Mouse (Mus musculus): Measurements from ENCODE around the gene Mill2.
A peak's percentile ranks its signal among the peaks of the same experiment; 100 is the strongest.
"Not testable (repeated sequence)": the region's sequence is repeated elsewhere in the genome, so short reads cannot be mapped to it uniquely, and the experiment has no call there.

Mill2 gene

DNA sequence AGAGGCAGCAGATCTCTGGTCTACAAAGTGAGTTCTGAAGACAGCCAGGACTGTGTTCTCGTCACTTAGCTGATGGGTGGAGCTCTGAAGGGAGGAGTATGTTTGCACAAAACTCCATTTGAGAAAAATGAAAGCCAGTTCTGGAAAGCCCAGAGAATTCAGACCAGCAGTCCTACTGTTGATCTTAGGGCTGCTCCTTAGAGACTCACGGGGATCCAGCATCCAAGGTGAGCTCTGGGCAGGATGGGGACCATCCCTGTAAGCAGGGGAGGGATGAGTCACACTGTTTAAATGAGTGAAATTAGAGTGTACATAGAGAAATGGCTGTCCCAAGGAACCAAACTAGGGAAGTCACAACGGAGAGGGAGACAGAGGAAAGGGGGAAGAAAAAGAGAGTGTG, at the start of gene Mill2:
Gene Mill2 (plus strand): TSS at position 102 of the 400 bp plus-strand sequence.
- peak in 1 of 2 experiments; percentile 7 for DNase-seq

DNA sequence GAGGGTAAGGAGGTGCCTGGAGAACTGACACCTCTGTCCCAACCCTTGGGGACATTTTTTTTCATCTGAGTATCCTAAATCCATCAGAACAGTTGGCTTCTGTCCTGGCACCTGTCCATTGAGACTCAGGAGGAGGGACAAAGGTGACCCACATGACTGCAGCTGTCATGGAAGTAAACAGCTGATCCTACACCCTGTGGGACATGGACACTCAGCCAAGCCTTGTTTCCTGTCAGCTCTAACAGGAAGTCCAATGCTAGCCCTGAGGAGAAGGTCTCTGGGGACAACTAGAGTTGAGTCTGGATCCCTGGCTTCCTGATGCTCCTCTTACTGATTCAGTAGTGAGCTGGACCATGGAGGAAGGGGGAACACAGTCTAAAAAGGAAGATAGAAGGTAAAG, 49.1 kb upstream of the Mill2 start:
- DNase-seq, result not testable (repeated sequence)

DNA sequence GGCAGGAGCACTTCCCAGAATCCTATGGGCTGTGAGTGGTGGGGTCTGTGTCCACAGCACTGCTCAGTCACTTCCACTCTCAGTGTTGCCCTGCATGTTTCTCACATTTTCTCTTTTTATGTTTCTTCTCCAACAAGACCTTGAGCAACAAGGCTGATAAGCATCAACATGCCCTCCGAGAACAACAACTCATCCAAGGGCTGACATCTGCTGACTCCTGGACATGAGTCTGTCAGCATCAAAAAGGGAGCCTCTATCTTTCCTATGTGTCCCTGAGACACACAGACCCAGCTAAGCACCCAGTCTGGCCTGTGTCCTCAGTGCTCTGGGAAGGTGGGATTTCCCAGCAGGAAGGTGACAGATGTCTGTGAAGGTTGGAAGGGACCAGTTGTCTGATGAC, 41.3 kb upstream of the Mill2 start, which contains the start of gene Psg19:
Gene Psg19 (minus strand): TSS at position 101 of the 400 bp plus-strand sequence.
- no peak for DNase-seq

DNA sequence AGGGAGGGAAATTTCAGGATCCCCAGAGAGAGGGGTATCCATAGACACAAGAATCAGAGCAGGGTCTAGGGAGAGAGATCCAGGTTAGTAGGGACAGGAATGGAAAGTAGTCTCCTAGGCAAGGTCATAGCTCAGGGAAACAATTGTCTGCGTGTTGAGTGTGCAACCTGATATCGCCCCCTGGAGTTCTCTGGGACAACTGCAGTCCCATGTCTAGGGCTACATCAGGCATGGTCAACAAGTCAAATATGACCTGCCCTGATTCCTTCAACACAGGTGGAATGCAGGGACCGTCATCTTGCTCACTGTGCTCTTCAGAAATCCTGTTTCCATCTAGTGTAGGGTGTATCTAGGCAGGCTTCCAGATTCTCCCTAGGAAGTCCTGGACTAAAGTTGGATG, 40.6 kb upstream of the Mill2 start:
- no peak for DNase-seq

DNA sequence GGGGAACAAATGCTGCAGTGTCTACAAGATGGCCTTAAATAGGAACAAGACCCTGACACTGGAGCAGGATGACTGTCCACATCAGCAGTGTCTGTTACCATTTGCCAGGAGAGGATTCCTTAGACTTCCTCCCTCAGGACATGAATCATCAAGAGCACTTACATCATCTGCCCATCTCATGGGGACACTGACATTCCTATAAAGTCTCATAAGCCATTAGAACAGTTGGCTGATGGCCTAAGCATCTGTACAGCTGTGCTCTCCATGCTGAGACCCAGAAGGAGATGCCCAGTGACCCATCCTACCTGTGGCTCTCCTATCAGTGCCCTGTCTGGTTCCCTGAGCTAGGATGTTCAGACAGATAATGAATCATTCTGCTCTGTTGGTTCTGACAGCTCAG, 36.2 kb upstream of the Mill2 start:
- no peak for DNase-seq

DNA sequence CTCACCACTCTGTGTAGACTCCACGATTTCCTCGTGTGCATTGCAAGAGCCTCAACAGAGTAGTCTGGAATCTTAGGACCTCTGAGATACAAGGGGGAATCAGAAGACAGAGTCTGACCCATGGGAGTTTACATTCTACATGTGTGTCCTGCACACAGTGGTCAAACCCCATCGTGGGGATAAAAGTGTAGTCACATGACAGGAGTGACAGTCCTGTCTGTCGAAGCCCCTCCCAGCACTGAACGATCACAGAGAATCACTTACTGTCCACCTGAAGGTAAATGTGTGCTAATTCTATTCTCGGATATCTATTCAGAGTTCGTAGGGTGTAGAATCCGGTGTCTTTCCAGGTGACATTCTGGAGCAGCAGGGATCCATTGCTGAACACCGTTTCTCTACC, 21.5 kb upstream of the Mill2 start:
- no peak for DNase-seq

DNA sequence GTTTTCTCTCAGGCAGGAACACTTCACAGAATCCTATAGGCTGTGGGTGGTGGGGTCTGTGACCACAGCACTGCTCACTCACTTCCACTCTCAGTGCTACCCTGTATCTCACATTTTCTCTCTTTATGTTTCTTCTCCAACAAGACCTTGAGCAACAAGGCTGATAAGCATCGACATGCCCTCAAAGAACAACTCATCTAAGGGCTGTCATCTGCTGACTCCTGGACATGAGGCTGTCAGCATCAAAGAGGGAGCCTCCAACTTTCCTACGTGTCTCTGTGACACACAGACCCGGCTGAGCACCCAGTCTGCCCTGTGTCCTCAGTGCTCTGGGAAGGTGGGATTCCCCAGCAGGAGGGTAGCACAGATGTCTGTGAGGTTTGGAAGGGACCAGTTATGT, 18.3 kb upstream of the Mill2 start, which contains the start of gene Psg17:
Gene Psg17 (minus strand): TSS at position 101 of the 400 bp plus-strand sequence.
- DNase-seq, result no peak

DNA sequence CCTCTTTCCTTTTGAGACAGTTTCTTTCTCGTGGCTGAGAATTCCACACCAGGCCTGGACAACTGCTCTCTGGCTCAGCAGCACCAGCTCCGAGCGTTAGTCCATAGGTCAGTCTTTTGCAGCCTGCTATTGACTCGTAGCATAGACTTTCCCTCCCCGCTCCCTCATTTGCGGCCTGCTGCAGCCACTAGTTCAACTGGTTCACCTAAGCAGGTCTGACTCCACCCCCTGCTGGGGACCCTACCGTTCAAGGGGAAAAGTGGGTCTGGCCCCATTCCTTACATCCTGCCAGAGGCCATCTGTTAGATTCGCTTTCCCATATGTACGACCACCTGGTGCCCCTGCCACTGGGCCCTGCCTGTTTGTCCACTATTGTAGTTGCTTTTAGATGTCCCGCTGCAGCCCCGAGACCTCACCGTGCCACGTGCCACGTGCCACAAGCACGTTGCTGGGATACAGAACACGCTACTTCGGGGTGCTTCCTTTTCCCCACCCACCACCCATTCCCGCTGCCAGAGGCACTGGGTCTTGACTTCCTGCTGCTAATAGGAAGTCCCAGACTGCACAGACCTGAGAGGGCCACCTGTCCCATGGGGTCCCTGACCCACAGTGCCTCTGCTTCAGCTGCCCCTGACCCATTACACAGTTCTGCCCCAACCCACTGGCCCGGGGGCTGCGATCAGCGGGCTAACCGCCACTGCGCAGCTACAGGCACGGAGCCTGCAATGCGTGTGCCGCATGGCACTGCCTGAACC, 11.8 kb upstream of the Mill2 start:
- DNase-seq, result no peak

DNA sequence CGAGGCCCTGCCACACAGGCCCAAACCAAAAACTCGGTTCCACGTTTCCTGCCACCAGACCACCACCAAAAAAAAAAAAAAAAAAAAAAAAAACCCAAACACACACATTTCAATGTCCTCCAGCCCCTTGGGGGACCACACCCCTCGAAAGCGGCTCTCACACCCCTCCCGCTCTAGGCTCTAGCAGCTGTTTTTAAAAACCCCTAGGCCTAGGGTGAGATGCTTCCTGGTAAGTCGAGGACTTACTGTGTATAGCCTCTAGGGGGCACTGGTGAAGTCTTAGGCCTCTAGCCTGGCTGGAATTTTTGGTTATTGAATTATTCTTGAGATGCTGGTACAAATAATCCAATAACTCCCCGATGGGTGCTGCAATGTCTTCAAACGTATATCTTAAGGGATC, 11.2 kb upstream of the Mill2 start:
- no peak for DNase-seq

DNA sequence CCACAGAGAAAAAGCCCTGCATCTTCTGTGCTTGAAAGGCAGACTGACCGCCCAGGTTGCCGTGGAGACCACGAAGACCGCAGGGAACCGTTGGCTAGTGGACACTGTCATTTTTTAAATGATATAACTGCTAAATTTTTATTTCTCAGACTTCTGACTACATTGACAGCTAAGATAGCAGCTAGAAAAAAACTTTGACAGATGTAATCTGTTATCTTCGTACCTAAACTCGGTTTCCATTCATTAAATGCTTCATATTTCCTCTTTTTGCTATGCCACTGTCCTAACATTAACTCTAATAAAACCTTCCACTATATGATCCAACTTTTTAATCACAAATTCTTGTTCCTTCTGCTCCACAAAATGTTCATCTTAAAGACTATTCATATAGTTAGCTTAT, 10.2 kb upstream of the Mill2 start:
- DNase-seq, result no peak

DNA sequence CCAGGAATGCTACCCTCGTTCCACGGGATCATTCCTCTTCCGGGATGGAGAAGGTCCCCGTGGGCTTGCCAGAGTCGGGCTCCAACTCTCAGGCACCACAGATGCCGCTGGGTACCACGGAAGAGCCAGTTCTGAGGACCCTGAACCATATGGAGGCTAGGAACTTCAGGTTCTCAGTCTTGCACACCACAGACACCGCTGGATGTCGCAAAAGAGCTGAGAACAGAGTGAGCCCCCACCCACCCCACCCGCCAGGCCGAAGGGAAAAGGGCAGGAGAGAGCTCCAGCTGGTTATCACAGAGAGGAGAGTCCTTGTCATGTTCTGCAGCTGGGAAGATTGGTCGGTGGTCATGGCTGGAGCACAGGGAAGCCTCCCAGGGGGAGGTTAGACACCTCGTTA, 7.5 kb upstream of the Mill2 start:
- DNase-seq, result no peak

DNA sequence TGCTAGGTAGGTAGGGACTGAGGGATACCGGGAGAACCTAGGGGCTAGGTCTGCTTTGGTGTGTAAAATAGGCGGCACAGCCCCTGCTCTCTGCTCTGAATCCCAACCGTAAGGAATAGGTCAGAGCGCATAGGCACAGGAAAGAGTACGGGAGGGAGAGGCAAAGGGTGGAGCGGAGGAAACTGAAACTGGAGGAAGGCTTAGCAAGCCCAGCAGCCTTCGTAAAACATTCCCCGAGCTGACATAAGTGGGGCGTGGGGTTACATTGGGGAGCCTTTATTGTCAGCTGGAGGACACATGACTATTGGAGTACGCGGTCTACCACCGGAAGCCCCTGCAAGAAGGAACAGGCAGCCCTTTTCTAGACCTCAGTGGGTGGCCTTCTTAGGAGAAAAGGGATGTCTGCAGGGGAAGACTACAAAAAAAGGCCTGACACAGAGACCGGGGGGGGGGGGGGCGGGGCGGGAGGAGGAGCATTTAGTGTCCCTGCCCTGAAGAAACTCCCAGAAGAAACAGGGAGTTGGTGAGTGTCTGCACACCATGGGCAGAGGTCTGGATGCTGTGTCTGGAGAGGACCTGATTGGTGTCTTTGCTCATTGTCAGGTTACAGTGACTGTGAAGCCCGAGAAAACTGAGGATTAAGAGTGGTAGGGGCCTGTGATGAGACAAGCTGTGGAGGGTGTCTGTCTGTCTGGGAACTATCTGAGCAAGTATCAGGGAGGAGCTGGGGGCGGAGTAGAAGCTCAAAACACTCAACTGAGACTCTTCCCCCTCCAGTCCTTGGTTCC, 814 bp downstream of the Mill2 start:
- DNase-seq, result peak; percentile 21 to 28

DNA sequence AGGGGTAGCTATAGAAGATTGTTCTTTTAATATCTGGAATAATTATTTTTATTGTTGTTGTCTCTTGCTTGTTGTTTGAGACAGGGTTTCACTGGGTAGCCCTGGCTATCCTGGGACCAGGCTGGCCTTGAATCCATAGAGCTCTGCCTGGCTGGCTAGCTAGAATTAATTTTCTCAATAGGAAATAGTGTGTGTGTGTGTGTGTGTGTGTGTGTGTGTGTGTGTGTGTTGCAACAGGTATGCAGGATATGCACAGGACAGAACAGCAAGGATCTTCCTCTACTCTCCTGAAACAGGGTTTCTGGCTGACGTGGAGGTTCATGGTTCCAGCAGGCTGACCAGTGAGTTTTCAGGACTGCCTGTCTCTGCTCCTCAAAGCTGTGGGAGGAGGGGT, 1.4 kb downstream of the Mill2 start:
- no peak for DNase-seq

DNA sequence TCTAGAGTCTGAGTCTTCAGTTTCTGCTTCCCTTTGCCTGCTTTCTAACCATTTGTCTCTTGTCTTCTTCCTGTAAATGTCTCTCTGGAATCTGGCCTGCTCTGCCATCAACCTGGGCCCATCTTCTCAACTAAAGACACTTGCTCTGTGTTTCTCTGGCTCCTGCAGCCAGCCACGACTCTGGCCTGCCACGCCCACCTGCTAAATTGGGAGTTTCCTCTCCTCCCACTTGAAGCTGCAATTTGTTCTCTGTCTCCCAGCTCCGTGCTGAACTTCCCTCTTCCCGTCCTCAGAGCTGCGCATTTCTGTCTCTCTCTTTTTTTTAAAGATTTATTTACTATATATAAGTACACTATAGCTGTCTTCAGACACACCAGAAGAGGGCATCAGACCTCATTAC, 5.0 kb downstream of the Mill2 start:
- no peak for DNase-seq

DNA sequence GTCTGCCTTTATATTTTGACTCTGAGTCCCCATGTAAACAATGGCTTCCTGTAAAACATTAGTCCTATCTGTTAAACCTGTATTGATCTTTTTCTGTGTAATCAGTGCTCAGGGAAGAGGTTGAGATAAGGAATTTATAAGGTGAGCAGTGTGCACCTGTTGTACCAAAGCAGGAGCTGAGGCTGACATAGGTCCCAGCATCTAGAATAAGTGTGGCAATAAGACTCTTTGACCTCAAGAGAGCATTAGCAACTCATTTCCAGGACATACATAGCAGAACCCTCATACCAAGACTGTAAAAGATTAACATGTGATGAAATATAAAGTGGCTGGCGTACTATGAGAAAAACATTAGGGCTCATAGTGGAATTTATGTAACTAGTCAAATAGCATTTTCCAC, 8.6 kb downstream of the Mill2 start:
- DNase-seq, result no peak

DNA sequence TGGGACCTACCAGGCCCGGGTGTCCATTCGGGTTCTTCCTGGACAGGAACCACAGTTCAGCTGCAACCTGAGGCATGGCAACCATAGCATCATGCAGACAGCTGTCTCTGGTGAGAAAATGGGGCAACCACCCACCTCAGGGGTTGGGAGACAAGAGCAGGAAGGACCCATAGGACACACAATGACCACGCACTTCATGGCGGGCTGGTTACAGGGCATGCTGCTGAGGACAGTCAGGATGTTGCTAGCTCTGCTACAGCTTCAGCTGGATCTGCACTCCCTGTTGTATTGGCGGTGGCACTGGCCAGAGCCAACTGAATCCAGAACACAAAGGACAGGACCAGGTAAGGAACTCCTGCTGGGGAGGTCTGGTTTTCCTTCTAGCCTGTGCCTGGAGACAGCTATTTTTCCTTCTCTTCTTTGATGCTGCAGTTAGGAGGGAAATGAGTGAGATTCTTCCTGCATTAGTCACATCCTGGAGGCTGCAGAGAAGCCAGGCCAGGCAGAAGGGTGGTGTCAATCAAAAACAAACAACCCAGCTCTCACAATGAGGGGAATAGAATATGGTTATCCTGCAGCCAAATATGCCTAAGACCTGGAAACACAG, 18.6 kb downstream of the Mill2 start:
- DNase-seq, result no peak

DNA sequence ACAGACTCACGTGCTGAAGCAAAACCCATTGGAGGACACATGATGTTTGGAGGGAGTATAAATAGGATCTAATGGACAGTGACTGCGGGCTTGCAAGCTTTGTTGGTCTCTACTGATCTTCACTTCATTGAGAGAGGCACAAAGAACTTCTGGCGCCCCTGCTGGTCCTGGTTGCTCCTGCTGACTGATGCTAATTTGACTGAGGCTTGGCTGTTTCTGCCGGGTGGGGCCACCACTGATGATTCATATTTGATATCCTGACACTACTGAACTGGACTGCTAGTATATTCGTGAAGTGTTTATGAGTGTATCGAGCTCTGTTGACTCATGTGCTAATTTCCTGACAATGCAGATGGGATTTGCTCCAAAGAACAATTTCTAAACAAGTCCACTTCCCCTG, 23.0 kb downstream of the Mill2 start:
- DNase-seq, result no peak

DNA sequence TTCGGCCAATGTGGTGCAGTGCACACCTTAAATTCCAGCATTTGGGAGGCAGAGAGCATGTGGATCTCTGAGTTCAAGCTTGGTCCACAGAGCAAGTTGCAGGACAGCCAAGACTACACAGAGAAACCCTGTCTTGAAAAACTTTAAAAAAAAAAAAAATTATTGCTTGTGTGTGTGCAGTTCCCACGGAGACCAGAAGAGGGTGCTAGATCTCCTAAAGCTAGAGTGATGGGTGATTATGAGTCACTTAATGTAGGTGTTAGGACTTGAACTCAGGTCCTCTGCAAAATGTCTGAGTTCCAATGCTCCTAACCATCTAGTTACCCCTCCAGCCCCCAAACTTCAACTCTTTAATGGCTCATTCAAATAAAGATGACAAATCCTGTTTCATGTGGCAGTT, 28.7 kb downstream of the Mill2 start:
- DNase-seq, result no peak

DNA sequence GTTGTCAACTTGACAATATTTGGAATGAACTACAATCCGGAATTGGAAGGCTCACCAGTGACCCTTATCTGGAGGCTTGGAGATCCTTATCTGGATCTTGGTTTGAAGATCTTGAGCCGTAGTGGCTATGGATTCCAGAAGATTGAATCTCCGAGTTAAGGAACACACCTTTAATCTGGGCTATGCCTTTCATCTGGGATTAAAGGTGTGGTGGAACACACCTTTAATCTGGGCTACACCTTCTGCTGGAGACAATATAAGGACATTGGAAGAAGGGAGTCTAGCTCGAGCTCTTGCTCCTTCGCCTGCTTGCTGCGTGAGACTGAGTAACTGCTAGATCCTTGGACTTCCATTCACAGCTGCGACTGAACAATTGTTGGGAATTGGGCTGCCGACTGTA, 31.3 kb downstream of the Mill2 start, which contains the start of gene Pglyrp1:
Gene Pglyrp1 (plus strand): TSS at position 301 of the 400 bp plus-strand sequence.
- DNase-seq, result not testable (repeated sequence)

DNA sequence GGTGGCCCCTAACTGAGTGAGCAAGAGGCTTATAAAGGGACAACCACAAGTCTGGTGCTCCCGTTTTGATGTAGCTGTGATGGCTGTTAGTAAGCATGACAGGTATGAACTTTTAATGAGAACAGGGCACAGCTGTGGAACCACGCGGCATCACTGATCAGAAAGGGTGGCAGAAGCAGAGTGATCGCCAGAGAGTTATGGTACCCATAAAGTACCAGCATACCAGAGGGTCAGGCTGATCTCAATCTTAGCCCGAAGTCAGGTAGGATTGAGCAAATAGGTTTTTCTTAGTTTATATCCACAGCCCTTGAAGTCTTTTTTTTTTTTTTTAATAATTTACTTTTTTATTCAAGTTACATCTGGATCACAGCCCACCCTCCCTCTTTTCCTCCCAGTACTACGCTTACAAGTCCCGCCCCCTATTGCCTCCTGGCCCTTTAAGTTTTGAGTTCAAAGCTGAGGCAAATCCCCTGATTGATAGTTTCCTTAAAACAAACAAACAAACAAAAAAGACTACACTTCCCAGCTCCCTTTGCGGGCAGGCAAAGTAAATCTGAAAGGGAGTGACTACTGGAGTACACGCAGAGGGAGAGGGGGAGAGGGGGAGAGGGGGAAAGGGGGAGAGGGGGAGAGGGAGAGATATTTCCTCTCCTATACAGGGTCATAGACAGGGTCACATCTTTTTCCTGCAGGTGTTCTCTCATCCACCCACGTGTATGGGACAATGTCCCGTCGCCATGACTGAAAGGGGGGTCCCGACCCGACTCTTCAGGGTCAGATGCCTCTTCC, 32.4 kb downstream of the Mill2 start:
- no peak for DNase-seq

DNA sequence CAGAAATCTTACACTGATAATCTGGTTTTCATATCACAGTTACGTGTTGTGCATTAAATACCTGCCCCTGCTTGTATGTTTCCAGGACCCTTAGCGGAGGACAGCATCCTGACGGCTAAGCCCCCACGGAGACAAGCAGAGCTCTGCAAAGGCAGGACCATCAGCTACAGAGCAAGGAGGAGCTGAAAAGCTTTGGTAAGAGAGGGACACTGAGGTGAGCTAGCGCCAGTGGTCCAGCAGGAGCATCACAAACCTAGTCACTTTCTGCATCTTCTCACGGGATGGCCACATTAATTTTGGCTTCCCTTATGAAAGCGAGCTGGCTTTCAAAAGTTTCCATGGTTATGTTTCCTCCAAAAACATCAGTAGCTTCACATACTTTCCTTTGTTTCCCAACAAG, 33.0 kb downstream of the Mill2 start:
- no peak for DNase-seq

DNA sequence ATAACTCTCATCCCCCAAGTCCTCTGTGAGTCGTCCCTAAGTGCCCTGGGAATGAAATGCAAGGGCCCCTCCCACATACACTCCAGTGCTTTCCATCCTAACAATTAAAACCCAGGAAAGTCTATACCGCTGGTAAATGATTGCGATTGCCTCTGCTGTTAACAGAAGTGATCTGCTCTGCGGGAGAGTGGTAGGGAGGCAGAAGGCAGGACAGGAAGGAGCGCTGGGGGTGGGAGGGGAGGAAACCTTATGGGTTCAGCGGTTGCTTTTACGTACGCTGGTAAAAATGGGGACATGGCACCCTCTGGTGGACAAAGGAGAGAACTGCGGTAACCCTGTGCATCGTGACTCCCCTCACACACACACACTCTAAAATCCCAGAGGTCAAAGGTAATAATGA, 33.5 kb downstream of the Mill2 start:
- DNase-seq, result peak; percentile 72 to 73

DNA sequence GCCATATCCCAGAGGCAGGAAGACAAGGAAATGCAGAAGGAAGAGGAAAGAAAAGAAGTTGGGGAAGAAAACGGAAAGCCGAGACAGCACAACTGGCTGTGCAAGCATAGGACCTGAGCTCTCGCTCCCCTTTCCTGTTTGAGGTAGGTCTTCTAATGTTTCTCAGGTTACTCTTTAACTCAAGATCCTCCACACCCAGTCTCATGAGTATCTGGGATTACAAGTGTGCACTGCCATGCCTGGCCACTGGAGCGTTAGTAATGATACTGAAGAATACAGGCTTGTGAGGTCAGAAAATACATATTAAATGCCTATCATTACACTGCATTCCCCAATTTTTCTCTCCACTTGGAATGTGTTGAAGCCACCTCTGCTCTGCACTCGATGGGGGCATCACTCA, 35.6 kb downstream of the Mill2 start:
- no peak for DNase-seq
